Mouse (Mus musculus) thymus, postnatal 14 days (tissue): Measurements from ENCODE around the gene Fos.

Experiments used
- DNase-seq: peaks from one replicate; pipeline ENCODE4 v3.0.0; 2021

Gene Fos

DNA sequence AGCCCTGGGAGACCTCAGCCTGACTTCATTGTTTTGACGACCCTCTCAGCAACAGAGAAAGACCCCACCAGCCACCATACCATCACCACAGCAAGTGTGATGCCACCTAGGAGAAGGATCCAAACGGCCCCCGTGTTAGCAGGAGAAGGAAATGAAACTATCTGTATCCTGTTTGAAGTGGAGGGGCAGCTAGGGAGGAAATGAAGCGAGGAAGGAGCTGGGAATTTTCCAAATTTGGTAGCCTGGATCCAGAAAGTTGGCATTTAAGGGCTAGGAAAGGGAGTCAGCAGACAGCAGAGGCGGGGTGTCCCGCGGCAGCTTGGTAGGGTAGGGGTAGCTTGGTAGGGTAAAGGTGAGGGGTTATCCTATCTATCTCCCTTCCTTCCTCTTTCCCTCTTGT lies 10.9 kb upstream of the Fos start:
- DNase-seq, result no peak

DNA sequence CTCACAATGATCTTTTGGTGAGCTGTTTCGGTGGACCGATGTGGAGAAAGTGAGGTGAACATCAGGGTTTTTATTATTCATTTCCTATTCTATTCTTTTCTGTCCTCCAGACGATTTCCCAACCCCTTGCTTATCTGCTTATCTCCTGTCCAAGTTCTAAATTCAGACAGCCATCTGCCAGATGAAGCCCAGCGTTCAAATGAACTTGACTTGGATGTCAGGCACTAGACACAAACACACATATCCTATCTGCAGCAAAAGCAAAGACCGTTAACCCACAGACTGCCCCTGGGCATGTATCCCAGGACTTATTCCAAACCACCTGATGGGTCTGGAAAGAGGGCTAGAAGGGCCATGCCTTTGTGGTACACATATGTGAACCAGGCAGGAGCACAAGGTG lies 9.3 kb upstream of the Fos start:
- DNase-seq, result no peak

- DNase-seq, result no peak
Observed at GRCm38 (mm10) chr12:85464902-85465301, 8.8 kb upstream of the Fos start.

DNA sequence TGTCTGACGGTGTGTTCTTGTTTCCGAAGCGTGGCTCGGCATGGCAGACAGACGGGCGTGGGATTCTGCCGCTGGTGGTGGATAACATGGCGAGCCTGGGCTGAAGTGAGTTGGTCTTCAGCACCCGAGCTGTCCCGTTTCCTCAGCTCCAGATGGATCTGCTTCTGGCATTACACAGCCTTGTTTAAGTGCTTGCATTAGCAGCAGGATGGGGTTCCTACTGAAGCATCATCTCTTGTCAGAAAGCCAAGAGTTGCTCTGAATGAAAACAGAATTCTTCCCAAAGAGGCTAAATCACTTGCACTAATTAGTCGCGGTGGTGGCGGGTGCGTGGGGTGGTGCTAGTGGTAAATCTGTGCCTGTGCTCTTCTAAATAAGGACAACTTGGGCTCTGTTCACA lies 5.8 kb upstream of the Fos start:
- no peak for DNase-seq

GRCm38 (mm10) chr12:85468666-85469065 lies 5.0 kb upstream of the Fos start:
- DNase-seq, result no peak

DNA sequence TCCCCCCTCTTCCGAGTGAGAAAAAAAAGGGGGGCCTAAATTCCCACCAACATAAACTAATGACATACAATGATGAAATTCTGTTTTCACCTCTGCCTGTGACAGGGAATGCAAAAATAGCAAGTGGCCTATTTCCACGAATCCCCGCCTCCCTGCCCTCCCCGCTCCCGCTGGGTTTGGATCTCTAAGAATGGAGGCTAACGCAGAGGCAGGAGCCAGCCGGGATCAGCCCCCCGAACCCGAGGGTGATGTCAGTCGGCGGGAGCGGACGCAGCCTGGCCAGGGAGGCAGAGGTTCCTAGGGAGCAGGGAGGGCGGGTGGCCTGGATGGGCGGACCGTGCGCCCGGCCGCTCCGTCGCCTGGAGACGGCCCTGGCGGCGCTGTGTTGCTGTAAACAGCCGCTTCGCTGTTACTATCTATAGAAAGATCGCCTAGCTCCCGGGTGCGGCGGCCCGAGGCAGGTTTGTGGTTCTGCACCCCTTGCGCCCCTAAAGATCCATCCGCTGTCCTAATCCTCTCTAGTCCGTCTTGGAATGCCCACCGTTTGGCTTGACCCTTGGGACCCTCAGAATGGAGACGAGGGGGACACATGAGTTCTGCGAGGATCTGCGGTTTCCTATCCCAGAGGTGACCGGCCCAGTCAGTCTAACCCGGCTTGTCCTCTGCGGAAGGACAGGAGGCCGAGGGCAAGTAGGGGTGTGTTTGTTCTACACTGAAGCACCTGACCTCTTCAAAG lies 1.6 kb upstream of the Fos start:
- peak; percentile 35 for DNase-seq

DNA sequence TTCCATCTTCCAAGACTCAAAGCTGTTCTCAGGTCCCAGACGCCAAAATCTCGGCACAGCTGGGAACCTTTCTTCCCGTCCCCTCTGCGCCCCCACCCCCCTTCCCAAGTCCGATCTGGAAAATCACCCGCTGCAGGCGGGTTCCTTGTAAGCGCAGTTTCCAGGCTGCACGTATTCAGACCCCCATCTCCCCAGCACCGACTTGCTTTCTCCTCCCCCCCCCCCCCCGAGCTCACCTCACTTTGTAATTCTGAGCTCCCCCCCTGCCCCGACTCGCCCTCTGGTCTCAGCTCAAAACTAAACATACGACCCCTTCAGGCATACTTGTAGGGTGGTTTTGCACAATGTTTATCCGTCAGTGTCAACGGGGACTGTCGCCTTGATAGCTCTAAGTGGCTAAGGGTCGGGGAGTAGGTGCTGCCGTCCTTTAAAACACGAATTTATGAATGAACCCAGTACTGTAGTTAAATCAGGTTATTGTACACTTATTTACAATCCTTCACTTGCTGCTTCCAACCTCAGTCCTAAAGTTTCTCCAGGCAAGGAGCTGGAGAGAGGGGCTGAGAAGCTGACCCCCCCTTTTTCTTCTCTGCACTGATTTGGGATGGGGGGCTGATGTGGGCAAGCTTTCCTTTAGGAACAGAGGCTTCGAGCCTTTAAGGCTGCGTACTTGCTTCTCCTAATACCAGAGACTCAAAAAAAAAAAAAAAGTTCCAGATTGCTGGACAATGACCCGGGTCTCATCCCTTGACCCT lies 857 bp upstream of the Fos start:
- no peak for DNase-seq

- peak; percentile 59 for DNase-seq
Observed at GRCm38 (mm10) chr12:85474298-85475231, 875 bp downstream of the Fos start.

GRCm38 (mm10) chr12:85475232-85475919 lies 1.7 kb downstream of the Fos start:
- no peak for DNase-seq

DNA sequence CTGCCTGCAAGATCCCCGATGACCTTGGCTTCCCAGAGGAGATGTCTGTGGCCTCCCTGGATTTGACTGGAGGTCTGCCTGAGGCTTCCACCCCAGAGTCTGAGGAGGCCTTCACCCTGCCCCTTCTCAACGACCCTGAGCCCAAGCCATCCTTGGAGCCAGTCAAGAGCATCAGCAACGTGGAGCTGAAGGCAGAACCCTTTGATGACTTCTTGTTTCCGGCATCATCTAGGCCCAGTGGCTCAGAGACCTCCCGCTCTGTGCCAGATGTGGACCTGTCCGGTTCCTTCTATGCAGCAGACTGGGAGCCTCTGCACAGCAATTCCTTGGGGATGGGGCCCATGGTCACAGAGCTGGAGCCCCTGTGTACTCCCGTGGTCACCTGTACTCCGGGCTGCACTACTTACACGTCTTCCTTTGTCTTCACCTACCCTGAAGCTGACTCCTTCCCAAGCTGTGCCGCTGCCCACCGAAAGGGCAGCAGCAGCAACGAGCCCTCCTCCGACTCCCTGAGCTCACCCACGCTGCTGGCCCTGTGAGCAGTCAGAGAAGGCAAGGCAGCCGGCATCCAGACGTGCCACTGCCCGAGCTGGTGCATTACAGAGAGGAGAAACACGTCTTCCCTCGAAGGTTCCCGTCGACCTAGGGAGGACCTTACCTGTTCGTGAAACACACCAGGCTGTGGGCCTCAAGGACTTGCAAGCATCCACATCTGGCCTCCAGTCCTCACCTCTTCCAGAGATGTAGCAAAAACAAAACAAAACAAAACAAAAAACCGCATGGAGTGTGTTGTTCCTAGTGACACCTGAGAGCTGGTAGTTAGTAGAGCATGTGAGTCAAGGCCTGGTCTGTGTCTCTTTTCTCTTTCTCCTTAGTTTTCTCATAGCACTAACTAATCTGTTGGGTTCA lies 2.5 kb downstream of the Fos start:
- no peak for DNase-seq

DNA sequence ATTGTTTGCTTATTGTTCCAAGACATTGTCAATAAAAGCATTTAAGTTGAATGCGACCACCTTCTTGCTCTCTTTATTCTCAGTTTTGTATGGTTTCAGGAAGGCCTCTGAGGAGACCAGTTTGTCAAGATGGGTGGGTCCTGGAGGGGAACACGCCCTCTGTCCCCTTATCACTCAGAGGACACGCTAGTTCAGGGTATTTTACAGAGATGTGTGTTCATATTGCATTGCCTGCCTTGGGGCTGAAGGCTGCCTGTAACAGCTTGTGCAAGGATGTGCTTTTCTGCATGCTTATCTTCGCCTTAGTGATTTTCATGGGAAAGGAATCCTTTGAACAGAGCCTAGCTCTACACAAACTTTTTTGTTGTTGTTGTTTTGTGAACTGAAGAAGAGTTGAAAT lies 3.5 kb downstream of the Fos start:
- DNase-seq, result no peak

DNA sequence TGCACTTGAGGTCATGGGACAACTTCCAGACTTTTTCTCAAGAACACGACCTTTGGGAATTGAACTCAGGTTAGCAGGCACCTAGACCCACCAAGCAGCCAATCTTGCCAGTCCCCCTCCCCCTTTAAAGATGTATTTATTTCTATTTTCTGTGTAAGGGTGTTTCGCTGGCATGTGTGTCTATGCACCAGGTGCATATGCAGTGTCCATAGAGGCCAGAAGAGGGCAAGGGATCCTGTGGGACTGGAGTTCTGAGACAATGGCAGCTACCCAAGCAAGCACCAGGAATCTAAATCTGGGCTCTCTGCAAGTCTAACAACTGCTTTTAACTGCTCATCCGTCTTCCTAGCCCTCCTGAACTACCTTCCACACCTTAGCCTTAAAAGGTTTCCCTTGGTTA lies 4.1 kb downstream of the Fos start:
- DNase-seq, result no peak

DNA sequence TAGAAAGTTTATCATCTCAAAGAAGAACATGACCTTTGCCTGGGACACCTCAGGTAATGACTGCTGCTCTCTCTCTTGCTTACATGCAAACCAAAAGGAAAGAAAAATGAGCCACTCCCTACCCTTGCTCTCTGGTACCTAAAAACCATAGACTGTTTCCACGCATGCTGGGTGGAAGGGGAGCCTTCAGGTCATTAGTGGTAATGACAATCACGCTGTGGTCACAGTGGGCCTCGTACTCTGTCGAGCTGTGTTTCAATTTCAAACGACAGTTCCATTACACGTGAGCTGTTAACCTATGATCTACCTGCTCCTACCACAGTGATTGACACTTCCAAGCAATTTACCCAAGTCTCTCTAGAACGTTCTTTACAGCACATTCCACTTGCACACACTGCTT lies 5.0 kb downstream of the Fos start:
- no peak for DNase-seq

- no peak for DNase-seq
Observed at GRCm38 (mm10) chr12:85479190-85479589, 5.5 kb downstream of the Fos start.

DNA sequence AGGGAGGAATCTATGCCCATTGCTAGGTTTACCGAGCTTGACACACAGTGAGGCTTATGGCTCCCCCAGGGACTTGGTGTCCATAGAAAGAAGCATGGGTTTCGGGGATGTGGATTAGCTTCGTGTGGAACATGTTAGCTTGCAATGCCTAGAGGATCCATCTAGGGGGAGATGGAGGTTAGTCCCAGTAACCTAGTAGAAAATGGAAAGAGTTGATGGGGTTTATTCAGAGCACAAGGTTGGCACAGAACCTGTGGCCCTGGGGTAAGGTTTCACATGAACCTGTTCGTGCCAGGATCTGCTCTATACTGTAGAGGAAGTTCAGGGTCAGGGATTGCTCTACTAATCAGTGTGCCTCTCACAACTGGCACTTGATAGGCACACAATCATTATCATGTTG lies 9.5 kb downstream of the Fos start:
- DNase-seq, result peak; percentile 28

DNA sequence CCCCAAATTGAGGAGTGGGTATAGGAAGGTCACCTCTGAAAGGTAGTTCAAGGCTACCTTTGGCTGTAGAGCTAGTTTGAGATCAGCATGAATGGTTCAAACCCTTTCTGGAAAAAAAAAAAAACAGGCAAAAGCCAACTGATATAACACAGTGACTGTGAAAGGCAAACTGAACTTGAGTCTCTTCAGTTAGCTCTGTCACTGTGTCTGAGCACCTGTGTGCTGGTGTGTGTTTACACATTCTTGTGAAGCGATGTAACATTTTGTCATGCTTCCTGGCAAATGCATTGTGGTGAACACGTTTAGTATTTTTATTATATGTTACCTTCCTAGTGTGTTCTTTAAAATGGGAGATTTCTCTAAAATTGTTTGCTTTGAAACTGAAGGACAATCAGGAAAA lies 11.0 kb downstream of the Fos start:
- no peak for DNase-seq

GRCm38 (mm10) chr12:85485890-85486765 lies 12.4 kb downstream of the Fos start:
- peak; percentile 98 for DNase-seq

DNA sequence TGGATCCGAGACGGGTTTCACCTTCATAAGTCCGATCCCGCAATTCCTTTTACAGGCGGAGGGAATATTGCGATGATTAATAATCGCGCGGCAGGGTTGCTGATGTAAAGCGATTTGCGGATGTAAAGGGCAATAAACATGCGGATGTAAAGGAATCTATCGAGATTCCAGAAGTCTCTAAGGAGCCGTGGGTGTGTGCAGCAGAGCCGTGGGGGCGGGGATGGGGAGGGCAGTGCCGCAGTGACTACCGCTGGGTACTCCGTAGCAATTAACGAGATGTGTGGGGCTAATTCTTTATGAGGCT lies 13.0 kb downstream of the Fos start:
- DNase-seq, result peak; percentile 13

DNA sequence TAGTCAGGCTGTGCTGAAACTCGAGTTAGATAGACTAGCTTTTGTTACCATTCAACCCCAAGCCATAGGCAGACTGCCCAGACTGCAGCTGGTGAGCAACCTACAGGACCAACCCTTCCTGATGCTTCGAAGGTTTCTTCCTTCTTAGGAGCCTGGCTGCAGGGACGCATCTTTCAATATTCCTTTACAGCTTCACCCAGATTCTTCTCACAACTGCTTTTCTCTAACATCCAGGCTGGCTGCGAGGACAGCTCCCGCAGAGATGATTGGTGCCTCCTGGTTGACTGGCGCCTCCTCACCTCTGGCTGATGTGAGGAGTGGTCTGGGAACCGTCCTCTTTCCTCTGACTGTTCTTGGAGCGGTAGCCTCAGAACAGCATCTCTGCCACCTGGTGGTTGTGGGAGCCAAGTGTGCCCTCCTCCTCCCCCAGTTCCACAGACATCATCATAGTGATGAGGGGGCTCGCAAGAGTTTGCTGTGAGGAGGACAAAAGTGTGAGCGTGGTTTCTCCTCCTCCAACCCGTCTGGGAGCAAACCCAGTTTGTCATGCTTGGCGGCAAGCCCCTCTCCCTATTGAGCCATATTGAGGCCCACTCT lies 14.0 kb downstream of the Fos start:
- peak; percentile 79 for DNase-seq

DNA sequence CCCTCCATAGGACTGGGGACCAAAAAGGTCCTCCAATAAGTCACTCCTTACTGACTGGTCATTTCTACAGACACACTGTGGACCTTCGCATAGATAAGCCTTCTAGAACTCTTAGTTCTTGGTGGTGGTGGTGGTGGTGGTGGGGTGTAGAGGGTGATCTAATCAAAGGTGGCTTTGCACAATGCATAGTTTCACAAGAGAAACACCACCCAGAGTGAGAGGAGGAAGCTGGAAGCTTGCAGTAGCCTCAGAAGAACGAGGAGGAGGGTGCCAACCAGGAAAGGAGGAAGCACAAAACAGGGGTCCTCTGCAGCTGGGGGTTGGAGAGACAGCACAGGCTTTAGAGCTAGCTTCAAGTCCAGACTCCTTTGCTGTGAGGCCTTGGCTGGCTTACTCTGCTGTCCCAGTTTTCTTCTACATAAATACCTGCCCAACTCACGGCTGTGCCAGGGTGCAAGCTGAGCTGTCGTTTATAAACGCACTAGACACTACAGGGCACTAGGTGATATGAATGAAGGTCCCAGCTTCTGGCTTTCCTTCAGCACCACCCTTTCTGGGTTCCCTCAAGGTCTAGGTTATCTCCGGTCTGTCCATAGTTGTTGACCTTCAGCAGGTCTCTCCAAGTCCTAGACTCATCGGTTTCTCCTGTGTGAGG lies 15.7 kb downstream of the Fos start:
- no peak for DNase-seq
